Mouse (Mus musculus): ENCODE results near the gene Snph. TPM values are rescaled to one million over a fixed set of nuclear protein-coding genes. Genes with fewer than 3 reads are reported as not detected.

Gene Snph
- polyA plus RNA-seq, 1 experiment from 2014 or later: 2.8 TPM

DNA sequence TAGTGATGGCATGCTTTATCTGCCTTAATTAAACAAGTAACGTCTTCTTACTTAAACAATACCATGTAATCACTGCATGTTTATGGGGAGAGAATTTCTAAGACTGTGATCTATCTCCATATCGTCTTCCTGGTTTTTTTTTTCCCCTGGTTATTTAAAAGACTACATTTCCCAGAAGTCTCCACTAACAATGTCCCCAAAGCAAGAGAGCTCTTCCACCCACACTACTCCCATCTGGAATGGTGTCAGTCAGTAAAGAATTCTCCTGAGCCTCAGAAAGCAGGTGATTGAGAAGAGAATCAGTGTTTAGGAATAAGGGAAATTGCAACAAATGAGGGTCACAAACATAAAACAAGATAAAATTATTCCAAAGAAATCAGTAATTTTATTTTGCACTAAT lies 2.5 kb upstream of the Snph start:
- Histone ChIP-seq H3K4me1 (replicated peaks; ENCODE audit: control insufficient read depth, insufficient read depth, low read length) (no peaks in the 10 kb centered on the region), H3K9me3 (ENCODE audit: control insufficient read depth, low read length) (no peaks in the 10 kb centered on the region), H3K9ac (ENCODE audit: low read length) (no peak overlapping the region), H3K4me3 (ENCODE audit: low read depth, low read length) (no peak overlapping the region), H3K27ac (ENCODE audit: low read depth) (no peak overlapping the region), H3K36me3 (ENCODE audit: control insufficient read depth, insufficient read depth, low read length) (no peaks in the 10 kb centered on the region), H3K27me3 (replicated peaks; ENCODE audit: control insufficient read depth, insufficient read depth, low read length) (peaks cover 7% of the 10 kb centered on the region), H3K4me2 (ENCODE audit: low read length) (no peak overlapping the region)
- no peak for DNase-seq (ENCODE audit: low spot score)
- no peak for ATAC-seq (replicated peaks; ENCODE audit: low FRiP score, low TSS enrichment, low read depth)
- 34% methylated on average over 2 of the region's 2 CpGs for WGBS

- no peak overlapping the region for H3K27ac ChIP-seq (ENCODE audit: low read depth)
- DNase-seq (ENCODE audit: low spot score) (no peak), ATAC-seq (replicated peaks; ENCODE audit: low FRiP score, low TSS enrichment, low read depth) (no peak)
- no peak overlapping the region for H3K4me3 ChIP-seq (ENCODE audit: low read depth, low read length)
- no peak overlapping the region for H3K9ac ChIP-seq (ENCODE audit: low read length)
- no peaks in the 10 kb centered on the region for H3K4me1 ChIP-seq (replicated peaks; ENCODE audit: control insufficient read depth, insufficient read depth, low read length)
- 48% methylated on average over 5 of the region's 5 CpGs for WGBS
- H3K9me3 ChIP-seq (ENCODE audit: control insufficient read depth, low read length): no peaks in the 10 kb centered on the region
- H3K27me3 ChIP-seq (replicated peaks; ENCODE audit: control insufficient read depth, insufficient read depth, low read length): peaks cover 7% of the 10 kb centered on the region
- H3K36me3 ChIP-seq (ENCODE audit: control insufficient read depth, insufficient read depth, low read length): no peaks in the 10 kb centered on the region
- H3K4me2 ChIP-seq (ENCODE audit: low read length): no peak overlapping the region
Measured at GRCm38 (mm10) chr2:151632982-151633381, 589 bp upstream of the Snph start.

DNA sequence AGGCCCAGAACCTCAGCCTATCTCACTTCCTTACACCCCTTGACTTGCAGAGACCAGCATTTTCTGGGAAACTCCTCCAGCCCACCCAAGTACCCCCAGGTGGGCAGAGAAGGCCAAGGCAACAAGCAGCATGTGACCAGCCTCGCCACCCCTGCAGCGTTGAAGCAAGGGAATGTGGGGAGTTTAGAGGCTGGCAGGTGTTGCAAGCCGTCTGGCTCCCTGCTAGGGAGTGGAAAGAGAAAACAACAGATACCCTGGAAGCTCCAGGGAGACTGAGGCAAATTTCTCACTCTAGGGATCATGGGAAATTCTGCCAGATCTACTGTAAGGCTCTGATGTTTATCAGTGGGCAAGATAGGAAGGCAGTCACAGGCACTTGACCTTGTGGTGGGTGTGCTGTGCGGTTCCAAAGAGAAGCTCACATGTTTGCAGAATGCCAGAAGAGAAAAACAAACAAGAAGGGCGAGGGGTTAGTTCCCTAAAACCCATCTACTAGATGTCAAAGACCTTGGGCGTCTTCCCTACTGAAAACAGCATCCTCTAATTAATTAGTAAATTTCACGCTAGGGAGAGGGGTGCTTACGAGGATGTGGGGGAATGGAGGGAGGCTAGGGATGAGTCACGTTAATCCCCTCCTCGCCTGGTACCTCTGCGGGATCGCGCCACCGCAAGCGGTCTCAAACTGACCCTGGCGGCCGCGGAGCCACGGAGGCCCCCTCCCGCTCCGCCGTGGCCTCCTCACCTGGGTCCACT lies 811 bp downstream of the Snph start:
- 4% methylated on average over 22 of the region's 22 CpGs for WGBS
- Histone ChIP-seq H3K9me3 (ENCODE audit: control insufficient read depth, low read length) (no peaks in the 10 kb centered on the region), H3K4me3 (ENCODE audit: low read depth, low read length) (peak overlapping the region; percentile 64), H3K36me3 (ENCODE audit: control insufficient read depth, insufficient read depth, low read length) (no peaks in the 10 kb centered on the region), H3K4me2 (ENCODE audit: low read length) (peak overlapping the region; percentile 96), H3K4me1 (replicated peaks; ENCODE audit: control insufficient read depth, insufficient read depth, low read length) (no peaks in the 10 kb centered on the region), H3K27ac (ENCODE audit: low read depth) (no peak overlapping the region), H3K27me3 (replicated peaks; ENCODE audit: control insufficient read depth, insufficient read depth, low read length) (peaks cover 7% of the 10 kb centered on the region), H3K9ac (ENCODE audit: low read length) (peak overlapping the region; percentile 60)
- DNase-seq (ENCODE audit: low spot score): no peak
- ATAC-seq (replicated peaks; ENCODE audit: low FRiP score, low TSS enrichment, low read depth): peak; percentile 53; the same call in 1 of the 2 replicates

GRCm38 (mm10) chr2:151629310-151629709 lies 3.1 kb downstream of the Snph start:
- Histone ChIP-seq H3K4me2 (ENCODE audit: low read length) (no peak overlapping the region), H3K4me1 (replicated peaks; ENCODE audit: control insufficient read depth, insufficient read depth, low read length) (no peaks in the 10 kb centered on the region), H3K4me3 (ENCODE audit: low read depth, low read length) (no peak overlapping the region), H3K27ac (ENCODE audit: low read depth) (no peak overlapping the region), H3K9ac (ENCODE audit: low read length) (no peak overlapping the region), H3K9me3 (ENCODE audit: control insufficient read depth, low read length) (no peaks in the 10 kb centered on the region), H3K36me3 (ENCODE audit: control insufficient read depth, insufficient read depth, low read length) (no peaks in the 10 kb centered on the region), H3K27me3 (replicated peaks; ENCODE audit: control insufficient read depth, insufficient read depth, low read length) (peaks cover 7% of the 10 kb centered on the region)
- ATAC-seq (replicated peaks; ENCODE audit: low FRiP score, low TSS enrichment, low read depth): no peak
- WGBS: 71% methylated on average over 7 of the region's 7 CpGs
- DNase-seq (ENCODE audit: low spot score): peak; percentile 43

DNA sequence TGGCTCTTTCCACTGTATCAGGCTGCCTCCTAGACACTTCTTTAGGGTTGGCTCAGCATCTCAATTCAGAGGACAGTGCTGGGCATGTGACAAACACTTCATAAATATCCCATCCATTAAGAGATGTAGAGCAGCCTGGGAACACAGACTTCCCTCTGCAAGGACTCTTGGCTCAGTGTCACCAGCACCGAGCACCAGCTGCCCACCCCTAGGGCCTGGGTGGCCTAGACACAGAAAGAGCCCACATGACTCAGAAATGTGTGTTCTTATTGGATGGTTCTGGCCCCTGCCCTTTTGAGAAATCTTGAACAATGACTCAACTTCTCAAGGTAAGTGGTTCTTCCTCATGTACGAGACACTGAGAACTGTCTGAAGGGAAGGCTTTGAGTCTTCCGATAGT lies 4.4 kb downstream of the Snph start:
- no peak overlapping the region for H3K27ac ChIP-seq (ENCODE audit: low read depth)
- no peak overlapping the region for H3K4me2 ChIP-seq (ENCODE audit: low read length)
- no peaks in the 10 kb centered on the region for H3K4me1 ChIP-seq (replicated peaks; ENCODE audit: control insufficient read depth, insufficient read depth, low read length)
- H3K27me3 ChIP-seq (replicated peaks; ENCODE audit: control insufficient read depth, insufficient read depth, low read length): peaks cover 7% of the 10 kb centered on the region
- DNase-seq (ENCODE audit: low spot score) (peak; percentile 38), ATAC-seq (replicated peaks; ENCODE audit: low FRiP score, low TSS enrichment, low read depth) (no peak)
- no peaks in the 10 kb centered on the region for H3K36me3 ChIP-seq (ENCODE audit: control insufficient read depth, insufficient read depth, low read length)
- WGBS: 80% methylated on average over 3 of the region's 3 CpGs
- no peaks in the 10 kb centered on the region for H3K9me3 ChIP-seq (ENCODE audit: control insufficient read depth, low read length)
- no peak overlapping the region for H3K4me3 ChIP-seq (ENCODE audit: low read depth, low read length)
- H3K9ac ChIP-seq (ENCODE audit: low read length): no peak overlapping the region

DNA sequence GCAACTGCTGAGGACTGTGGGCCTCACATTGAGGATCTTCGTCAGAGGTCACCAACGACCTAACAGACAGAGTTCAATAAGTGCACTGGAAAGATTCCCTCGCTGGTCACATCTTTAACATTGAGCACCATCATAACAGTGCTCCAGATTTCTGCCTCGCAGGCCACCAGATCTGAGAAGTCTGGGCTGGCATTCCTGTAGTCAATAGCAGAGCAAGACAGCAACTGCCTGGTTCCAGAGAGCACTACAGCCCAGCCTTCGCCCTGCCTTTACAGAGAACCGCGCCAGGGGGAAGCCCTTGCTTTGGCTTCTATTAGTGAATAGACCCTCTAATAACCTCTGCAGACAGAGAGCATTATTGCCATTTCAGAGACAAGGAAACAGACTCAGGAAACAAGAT lies 6.1 kb downstream of the Snph start:
- Histone ChIP-seq H3K36me3 (ENCODE audit: control insufficient read depth, insufficient read depth, low read length) (no peaks in the 10 kb centered on the region), H3K9me3 (ENCODE audit: control insufficient read depth, low read length) (no peaks in the 10 kb centered on the region), H3K4me3 (ENCODE audit: low read depth, low read length) (no peak overlapping the region), H3K4me1 (replicated peaks; ENCODE audit: control insufficient read depth, insufficient read depth, low read length) (no peaks in the 10 kb centered on the region), H3K4me2 (ENCODE audit: low read length) (no peak overlapping the region), H3K9ac (ENCODE audit: low read length) (no peak overlapping the region), H3K27me3 (replicated peaks; ENCODE audit: control insufficient read depth, insufficient read depth, low read length) (peaks cover 1% of the 10 kb centered on the region), H3K27ac (ENCODE audit: low read depth) (no peak overlapping the region)
- WGBS: 90% methylated on average over 7 of the region's 7 CpGs
- ATAC-seq (replicated peaks; ENCODE audit: low FRiP score, low TSS enrichment, low read depth) (no peak), DNase-seq (ENCODE audit: low spot score) (no peak)

DNA sequence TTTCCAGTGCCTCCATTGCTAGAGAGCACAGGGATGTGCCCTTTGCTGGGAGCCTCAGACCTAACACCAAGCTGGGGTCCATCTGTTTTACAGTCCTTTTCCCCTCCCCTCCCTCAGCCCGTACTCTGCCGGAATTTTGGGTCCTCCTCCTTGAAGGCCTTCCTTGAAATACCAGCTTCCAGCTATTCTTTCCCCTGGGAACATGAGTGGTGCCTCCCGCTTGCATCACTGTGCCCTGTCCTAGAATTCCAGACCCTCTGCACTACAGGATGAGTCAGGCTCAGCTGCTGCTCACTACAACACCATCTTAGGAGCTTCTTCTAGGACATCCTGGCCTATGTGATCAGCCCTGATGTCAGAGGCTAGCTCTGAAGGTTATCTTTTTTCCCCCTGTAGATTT lies 8.6 kb downstream of the Snph start:
- Histone ChIP-seq H3K27ac (ENCODE audit: low read depth) (no peak overlapping the region), H3K4me3 (ENCODE audit: low read depth, low read length) (no peak overlapping the region), H3K27me3 (replicated peaks; ENCODE audit: control insufficient read depth, insufficient read depth, low read length) (no peaks in the 10 kb centered on the region), H3K4me1 (replicated peaks; ENCODE audit: control insufficient read depth, insufficient read depth, low read length) (0 out of 2 replicates have a peak, but pooled peaks cover 4% of the 10 kb centered on the region), H3K36me3 (ENCODE audit: control insufficient read depth, insufficient read depth, low read length) (no peaks in the 10 kb centered on the region), H3K9me3 (ENCODE audit: control insufficient read depth, low read length) (no peaks in the 10 kb centered on the region), H3K9ac (ENCODE audit: low read length) (no peak overlapping the region), H3K4me2 (ENCODE audit: low read length) (no peak overlapping the region)
- DNase-seq (ENCODE audit: low spot score): peak; percentile 46
- ATAC-seq (replicated peaks; ENCODE audit: low FRiP score, low TSS enrichment, low read depth): no peak
- WGBS: 42% methylated on average over 3 of the region's 3 CpGs

GRCm38 (mm10) chr2:151616551-151617329 lies 15.7 kb downstream of the Snph start:
- DNase-seq (ENCODE audit: low spot score) (no peak), ATAC-seq (replicated peaks; ENCODE audit: low FRiP score, low TSS enrichment, low read depth) (no peak)
- Histone ChIP-seq H3K4me2 (ENCODE audit: low read length) (no peak overlapping the region), H3K9ac (ENCODE audit: low read length) (no peak overlapping the region), H3K4me3 (ENCODE audit: low read depth, low read length) (no peak overlapping the region), H3K27ac (ENCODE audit: low read depth) (no peak overlapping the region), H3K9me3 (ENCODE audit: control insufficient read depth, low read length) (no peaks in the 10 kb centered on the region), H3K27me3 (replicated peaks; ENCODE audit: control insufficient read depth, insufficient read depth, low read length) (no peaks in the 10 kb centered on the region), H3K4me1 (replicated peaks; ENCODE audit: control insufficient read depth, insufficient read depth, low read length) (0 out of 2 replicates have a peak, but pooled peaks cover 7% of the 10 kb centered on the region), H3K36me3 (ENCODE audit: control insufficient read depth, insufficient read depth, low read length) (no peaks in the 10 kb centered on the region)
- WGBS: 67% methylated on average over 6 of the region's 6 CpGs
